ENCODE assay signal across 8 mouse cellular contexts in the genomic region with DNA sequence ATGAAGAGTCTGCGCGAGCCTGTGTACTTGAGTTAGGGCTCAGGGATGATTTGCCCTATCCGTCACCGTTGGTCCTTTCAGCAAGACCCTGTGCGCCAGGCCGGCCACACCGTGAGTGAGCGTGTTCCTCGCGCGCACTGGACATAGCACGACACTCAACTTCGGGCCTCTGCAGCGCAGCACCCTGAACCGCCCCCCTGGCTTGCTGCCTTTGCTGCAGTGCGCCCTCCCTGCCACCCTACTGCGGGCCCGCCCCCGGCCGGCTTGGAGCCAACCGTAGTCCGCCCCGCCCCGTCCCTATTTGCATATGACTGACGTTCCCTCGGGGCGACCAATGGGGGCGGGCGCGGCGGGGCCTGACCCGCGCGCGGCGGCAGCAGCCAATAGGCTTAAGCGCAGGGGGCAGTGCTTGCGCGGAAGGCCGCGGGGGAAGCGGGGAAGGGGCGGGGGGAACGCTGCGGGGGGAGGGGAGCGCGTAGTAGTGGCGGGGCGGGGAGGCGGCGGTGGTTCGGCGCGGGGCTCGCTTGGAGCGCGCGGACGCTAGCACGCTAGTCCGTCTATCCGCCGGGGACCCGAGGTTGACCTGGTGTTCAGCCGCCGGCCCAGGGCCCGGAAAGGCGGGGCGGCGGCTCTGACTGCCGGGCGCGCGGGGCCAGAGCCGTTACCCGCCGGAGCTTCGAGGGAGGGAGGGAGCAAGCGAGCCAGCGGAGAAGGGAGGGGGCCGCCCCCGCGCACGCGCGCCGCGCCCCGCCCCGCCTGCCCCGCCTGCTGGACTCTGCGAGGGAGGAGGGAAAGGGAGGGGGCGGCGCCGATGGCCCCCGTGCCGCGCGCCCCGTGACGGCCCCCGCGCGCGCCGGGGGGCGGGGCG. TPM values are rescaled to one million over a fixed set of nuclear protein-coding genes. Genes with fewer than 3 reads are reported as not detected.
A peak's percentile ranks its signal among the peaks of the same experiment; 100 is the strongest.
DNase-seq lines count a peak whose midpoint lies in the region; ATAC-seq and TF ChIP-seq lines count a peak whose summit lies in the region.

No protein-coding gene starts in this region.

- H3K4me1 ChIP-seq in cerebellum, adult 2 months (ENCODE audit: control insufficient read depth, insufficient read depth, low read length): peaks cover 34% of the 10 kb centered on the region
- peaks cover 40% of the 10 kb centered on the region for H3K4me1 ChIP-seq in forebrain, postnatal 0 days (ENCODE audit: insufficient read depth)
- peaks cover 58% of the 10 kb centered on the region for H3K4me1 ChIP-seq in lung, embryonic 15.5 days
- peaks cover 42% of the 10 kb centered on the region for H3K4me1 ChIP-seq in olfactory bulb, adult 2 months (ENCODE audit: control insufficient read depth, insufficient read depth, low read length)

- TF ChIP-seq POLR2A in cerebellum, adult 2 months (IDR thresholded peaks at IDR 0.05; ENCODE audit: borderline replicate concordance, insufficient read depth, low read length): peak; percentile 56; the same call in 1 of the 2 replicates
- TF ChIP-seq POLR2A in olfactory bulb, adult 2 months (IDR thresholded peaks at IDR 0.05; ENCODE audit: insufficient read depth, low read depth, low read length): peak; percentile 35; the same call in 1 of the 2 replicates

- ATAC-seq in forebrain, postnatal 0 days: peak; percentile 74
- ATAC-seq in lung, embryonic 15.5 days (ENCODE audit: borderline replicate concordance, extremely low read depth, low FRiP score, low TSS enrichment): peak; percentile 80

- peak overlapping the region; percentile 99 for H3K27ac ChIP-seq in cerebellum, adult 2 months (ENCODE audit: insufficient read depth, low read length)
- peak overlapping the region; percentile 99 for H3K27ac ChIP-seq in forebrain, postnatal 0 days (ENCODE audit: low read depth, low read length)
- peak overlapping the region; percentile 100 for H3K27ac ChIP-seq in lung, embryonic 15.5 days
- peak overlapping the region; percentile 99 for H3K27ac ChIP-seq in olfactory bulb, adult 2 months (ENCODE audit: insufficient read depth, low read depth, low read length)

- H3K4me2 ChIP-seq in forebrain, postnatal 0 days (ENCODE audit: low read depth): peak overlapping the region; percentile 94
- peak overlapping the region; percentile 89 for H3K4me2 ChIP-seq in lung, embryonic 15.5 days

- H3K27me3 ChIP-seq in cerebellum, adult 2 months (ENCODE audit: control insufficient read depth, insufficient read depth, low read length): no peaks in the 10 kb centered on the region
- no peaks in the 10 kb centered on the region for H3K27me3 ChIP-seq in forebrain, postnatal 0 days (ENCODE audit: insufficient read depth, low read length)
- H3K27me3 ChIP-seq in lung, embryonic 15.5 days: no peaks in the 10 kb centered on the region

- no peaks in the 10 kb centered on the region for H3K9me3 ChIP-seq in forebrain, postnatal 0 days (ENCODE audit: low read length)
- H3K9me3 ChIP-seq in lung, embryonic 15.5 days: no peaks in the 10 kb centered on the region

- DNase-seq in MEL-GATA-1-ER (ENCODE audit: extremely low read depth, low read depth): peak; percentile 78
- DNase-seq in cerebellum, adult 2 months: peak; percentile 97 to 98
- peak; percentile 98 for DNase-seq in forebrain, postnatal 0 days
- DNase-seq in heart, postnatal 4 days: peak; percentile 99
- DNase-seq in layer of hippocampus, adult 9-10 months (ENCODE audit: low spot score): peak; percentile 85
- peak; percentile 96 to 98 for DNase-seq in thymus, adult 18-20 months

- H3K36me3 ChIP-seq in forebrain, postnatal 0 days (ENCODE audit: insufficient read depth): peaks cover 23% of the 10 kb centered on the region
- H3K36me3 ChIP-seq in lung, embryonic 15.5 days: peaks cover 23% of the 10 kb centered on the region

- peak overlapping the region; percentile 96 for H3K4me3 ChIP-seq in cerebellum, adult 2 months (replicated peaks; ENCODE audit: insufficient read depth, low read depth, low read length)
- peak overlapping the region; percentile 77 for H3K4me3 ChIP-seq in forebrain, postnatal 0 days (ENCODE audit: low read depth, low read length)
- peak overlapping the region; percentile 84 for H3K4me3 ChIP-seq in lung, embryonic 15.5 days
- peak overlapping the region; percentile 88 for H3K4me3 ChIP-seq in olfactory bulb, adult 2 months (ENCODE audit: insufficient read depth, low read depth, low read length)

- 1% methylated on average over 107 of the region's 108 CpGs for WGBS in cerebellum, adult 2 months
- WGBS in forebrain, postnatal 0 days: 1% methylated on average over 73 of the region's 108 CpGs
- 1% methylated on average over 69 of the region's 108 CpGs for WGBS in lung, embryonic 15.5 days
- WGBS in olfactory bulb, adult 2 months: 2% methylated on average over 96 of the region's 108 CpGs

- TF ChIP-seq CTCF in cerebellum, adult 2 months (IDR thresholded peaks at IDR 0.05; ENCODE audit: borderline replicate concordance, insufficient read depth, low read depth, low read length): no peak
- TF ChIP-seq CTCF in forebrain, postnatal 0 days (IDR thresholded peaks at IDR 0.05; ENCODE audit: low read depth): no peak; the same call in 1 of the 2 replicates
- TF ChIP-seq CTCF in olfactory bulb, adult 2 months (IDR thresholded peaks at IDR 0.05; ENCODE audit: insufficient read depth, low read depth, low read length): no peak

- peak overlapping the region; percentile 72 for H3K9ac ChIP-seq in forebrain, postnatal 0 days
- peak overlapping the region; percentile 85 for H3K9ac ChIP-seq in lung, embryonic 15.5 days

RNA-seq across cellular contexts. Expression of a gene that starts 14.5 kb away (rescaled TPM):
- 121 and 124 TPM in 2 replicates for polyA plus RNA-seq in cerebellum, adult 2 months (2012; rRNA removed)
- total RNA-seq in forebrain, postnatal 0 days (2014; rRNA removed): 119 and 121 TPM in 2 replicates
- 25.4 and 31.3 TPM in 2 replicates for polyA plus RNA-seq in forebrain, postnatal 0 days (2015; fragmentation: Nextera tagmentation; extraction: Ambion mirVana)
- total RNA-seq in heart, postnatal 4 days (2021): 100 to 1,000 TPM; 108 to 109 TPM
- 29.5 and 30.3 TPM in 2 replicates for polyA plus RNA-seq in lung, embryonic 15.5 days (2015; fragmentation: Nextera tagmentation; extraction: Ambion mirVana)
- polyA plus RNA-seq in olfactory bulb, adult 2 months (2012; ENCODE audit: insufficient read depth, insufficient read length, low replicate concordance, missing spikeins): 41.9 TPM in 1 of 2 replicates, not detected in the other

RNA-seq across cellular contexts. Expression of a gene that starts 15.8 kb away (rescaled TPM):
- polyA plus RNA-seq in cerebellum, adult 2 months (2012; rRNA removed): 41.9 and 42.6 TPM in 2 replicates
- 407 and 461 TPM in 2 replicates for total RNA-seq in forebrain, postnatal 0 days (2014; rRNA removed)
- 517 and 583 TPM in 2 replicates for polyA plus RNA-seq in forebrain, postnatal 0 days (2015; fragmentation: Nextera tagmentation; extraction: Ambion mirVana)
- 10 to 100 TPM; 37.5 to 38.4 TPM for total RNA-seq in heart, postnatal 4 days (2021)
- polyA plus RNA-seq in lung, embryonic 15.5 days (2015; fragmentation: Nextera tagmentation; extraction: Ambion mirVana): 174 and 183 TPM in 2 replicates
- polyA plus RNA-seq in olfactory bulb, adult 2 months (2012; ENCODE audit: insufficient read depth, insufficient read length, low replicate concordance, missing spikeins): not detected in 2 replicates

RNA-seq across cellular contexts. Expression of a gene that starts 19.2 kb away (rescaled TPM):
- polyA plus RNA-seq in cerebellum, adult 2 months (2012; rRNA removed): 0.16 and 0.20 TPM in 2 replicates
- total RNA-seq in forebrain, postnatal 0 days (2014; rRNA removed): 2.1 and 2.5 TPM in 2 replicates
- polyA plus RNA-seq in forebrain, postnatal 0 days (2015; fragmentation: Nextera tagmentation; extraction: Ambion mirVana): 2.6 and 3.5 TPM in 2 replicates
- not detected for total RNA-seq in heart, postnatal 4 days (2021)
- polyA plus RNA-seq in lung, embryonic 15.5 days (2015; fragmentation: Nextera tagmentation; extraction: Ambion mirVana): 0.27 and 0.38 TPM in 2 replicates
- not detected in 2 replicates for polyA plus RNA-seq in olfactory bulb, adult 2 months (2012; ENCODE audit: insufficient read depth, insufficient read length, low replicate concordance, missing spikeins)

RNA-seq across cellular contexts. Expression of a gene that starts 23.9 kb away (rescaled TPM):
- 226 and 246 TPM in 2 replicates for polyA plus RNA-seq in cerebellum, adult 2 months (2012; rRNA removed)
- 55.9 and 63.2 TPM in 2 replicates for total RNA-seq in forebrain, postnatal 0 days (2014; rRNA removed)
- 46.7 and 68.0 TPM in 2 replicates for polyA plus RNA-seq in forebrain, postnatal 0 days (2015; fragmentation: Nextera tagmentation; extraction: Ambion mirVana)
- total RNA-seq in heart, postnatal 4 days (2021): not detected
- polyA plus RNA-seq in lung, embryonic 15.5 days (2015; fragmentation: Nextera tagmentation; extraction: Ambion mirVana): 0.22 and 0.25 TPM in 2 replicates
- not detected in 2 replicates for polyA plus RNA-seq in olfactory bulb, adult 2 months (2012; ENCODE audit: insufficient read depth, insufficient read length, low replicate concordance, missing spikeins)

RNA-seq across cellular contexts. Expression of a gene that starts 31.4 kb away (rescaled TPM):
- 14.3 and 14.8 TPM in 2 replicates for polyA plus RNA-seq in cerebellum, adult 2 months (2012; rRNA removed)
- 11.8 and 16.5 TPM in 2 replicates for total RNA-seq in forebrain, postnatal 0 days (2014; rRNA removed)
- 3.7 and 4.5 TPM in 2 replicates for polyA plus RNA-seq in forebrain, postnatal 0 days (2015; fragmentation: Nextera tagmentation; extraction: Ambion mirVana)
- 10 to 100 TPM; 47.5 to 53.2 TPM for total RNA-seq in heart, postnatal 4 days (2021)
- polyA plus RNA-seq in lung, embryonic 15.5 days (2015; fragmentation: Nextera tagmentation; extraction: Ambion mirVana): 18.8 and 20.3 TPM in 2 replicates
- polyA plus RNA-seq in olfactory bulb, adult 2 months (2012; ENCODE audit: insufficient read depth, insufficient read length, low replicate concordance, missing spikeins): not detected in 2 replicates

Comparison
In these comparisons a context has a peak if more than half of its experiments do, and no peak if none do; other contexts are left out.
1. Peak in every context shown above with its lines: DNase-seq, ATAC-seq, H3K4me3 ChIP-seq and H3K27ac ChIP-seq.